Mouse (Mus musculus): ENCODE measurements around the gene Mrs2. TPM values are rescaled to one million over a fixed set of nuclear protein-coding genes. Genes with fewer than 3 reads are reported as not detected.
A peak's percentile ranks its signal among the peaks of the same experiment; 100 is the strongest.

The Mrs2 gene
- 24.4 and 30.8 TPM in 2 replicates for polyA plus RNA-seq (2014; fragmentation: Nextera tagmentation; extraction: Ambion mirVana)

DNA sequence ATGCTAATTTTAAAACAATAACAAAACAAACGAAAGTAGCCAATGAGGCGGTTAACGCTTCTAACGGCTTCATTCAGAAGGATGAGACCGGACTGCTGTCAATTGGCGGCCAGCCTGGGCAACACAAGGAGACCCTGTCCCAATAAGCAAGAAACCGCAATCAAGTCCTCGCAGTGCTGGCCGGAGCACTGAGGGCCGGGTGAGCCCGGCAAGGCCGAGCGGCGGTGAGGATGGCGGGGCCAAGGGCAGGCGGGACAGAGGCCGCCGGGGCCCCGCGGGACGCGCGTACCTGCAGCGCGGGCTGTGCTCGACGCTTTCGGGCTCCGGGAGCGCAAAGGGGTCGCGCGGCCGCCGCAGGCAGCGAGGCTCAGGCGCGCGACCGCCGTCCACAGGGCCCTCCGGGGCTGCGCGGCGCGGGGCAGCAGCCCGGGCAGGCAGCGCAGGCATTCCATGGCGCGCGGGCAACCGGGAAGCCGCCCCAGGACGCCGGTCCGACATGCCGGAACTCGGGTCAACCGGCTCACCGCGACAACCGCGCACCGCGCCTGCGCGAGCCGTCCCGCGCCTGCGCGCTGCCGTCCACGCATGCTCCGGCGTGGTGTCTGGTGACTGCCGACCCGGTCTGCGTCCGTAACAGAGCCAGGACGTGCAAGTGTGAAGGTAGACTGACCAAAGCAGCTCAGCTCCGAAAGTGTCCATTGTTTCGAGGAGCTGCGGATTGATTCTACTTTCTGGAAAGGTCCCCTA, at the start of gene Mrs2:
Gene Mrs2, minus strand, starts transcription at position 587 of the 747 bp plus-strand sequence.
- peak; percentile 91 for DNase-seq (ENCODE audit: low spot score)
- H3K9me3 ChIP-seq (ENCODE audit: control insufficient read depth, low read length): no peaks in the 10 kb centered on the region
- H3K36me3 ChIP-seq (ENCODE audit: control insufficient read depth, insufficient read depth, low read length): no peaks in the 10 kb centered on the region
- H3K27ac ChIP-seq (ENCODE audit: low read depth, low read length): peak within 1 kb of the TSS; percentile 79
- peak; percentile 97 for ATAC-seq (ENCODE audit: low FRiP score)
- no peaks in the 10 kb centered on the region for H3K27me3 ChIP-seq (ENCODE audit: control insufficient read depth, insufficient read depth, low read length)
- WGBS: under 1% methylated on average over 70 of the region's 84 CpGs
- peak within 1 kb of the TSS; percentile 82 for H3K4me2 ChIP-seq (replicated peaks; ENCODE audit: low read depth, low read length)
- H3K4me1 ChIP-seq (replicated peaks; ENCODE audit: control insufficient read depth, insufficient read depth, low read length): no peaks in the 10 kb centered on the region
- peak within 1 kb of the TSS; percentile 93 for H3K4me3 ChIP-seq (ENCODE audit: low read depth, low read length)
- H3K9ac ChIP-seq (ENCODE audit: low read depth, low read length): peak within 1 kb of the TSS; percentile 91

DNA sequence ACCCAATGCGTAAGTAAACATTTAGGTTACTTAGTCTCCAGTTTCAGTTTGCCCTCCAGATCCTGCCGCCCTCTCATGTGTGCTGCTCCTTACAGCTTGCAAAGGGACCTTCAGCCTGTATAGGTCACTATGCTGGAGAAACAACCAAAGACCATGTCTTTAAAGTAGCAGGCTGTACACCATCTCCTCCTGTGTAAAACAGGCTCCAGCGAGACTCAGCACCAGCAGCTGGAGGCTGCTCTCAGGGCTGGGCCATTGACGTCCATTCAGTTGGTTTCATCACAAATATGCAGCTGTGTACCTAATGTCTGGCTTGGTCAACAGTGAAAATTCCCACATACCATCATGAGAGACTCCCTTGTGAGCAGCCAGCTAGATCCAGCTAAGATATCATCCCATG, 49.6 kb upstream of the Mrs2 start:
- ATAC-seq (ENCODE audit: low FRiP score) (no peak), DNase-seq (ENCODE audit: low spot score) (no peak)
- H3K4me1 ChIP-seq (replicated peaks; ENCODE audit: control insufficient read depth, insufficient read depth, low read length): no peaks in the 10 kb centered on the region
- no peak overlapping the region for H3K4me2 ChIP-seq (replicated peaks; ENCODE audit: low read depth, low read length)
- no peaks in the 10 kb centered on the region for H3K27me3 ChIP-seq (ENCODE audit: control insufficient read depth, insufficient read depth, low read length)
- no peaks in the 10 kb centered on the region for H3K36me3 ChIP-seq (ENCODE audit: control insufficient read depth, insufficient read depth, low read length)
- H3K9ac ChIP-seq (ENCODE audit: low read depth, low read length): no peak overlapping the region
- no peak overlapping the region for H3K4me3 ChIP-seq (ENCODE audit: low read depth, low read length)
- H3K9me3 ChIP-seq (ENCODE audit: control insufficient read depth, low read length): no peaks in the 10 kb centered on the region
- no peak overlapping the region for H3K27ac ChIP-seq (ENCODE audit: low read depth, low read length)
- WGBS: 83% methylated on average over 4 of the region's 4 CpGs

DNA sequence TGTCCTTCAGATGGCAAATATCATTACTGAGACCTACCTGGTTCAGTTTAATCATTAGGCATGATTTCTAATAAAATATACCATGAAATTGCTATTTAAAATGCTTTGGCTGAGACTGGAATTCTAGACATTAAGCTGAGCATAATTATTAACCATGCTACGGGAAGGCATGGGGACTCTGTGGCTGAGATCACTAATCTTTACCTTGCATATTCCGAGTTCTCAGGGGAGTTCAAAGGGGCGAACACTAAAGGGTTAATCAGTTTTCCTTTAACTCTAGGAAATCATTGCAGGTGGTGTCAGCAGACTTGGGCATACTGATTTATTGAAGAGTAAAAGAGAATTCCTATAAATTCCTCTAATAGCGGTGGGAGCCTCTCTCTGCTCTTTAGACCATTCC, 47.0 kb upstream of the Mrs2 start:
- no peak overlapping the region for H3K4me2 ChIP-seq (replicated peaks; ENCODE audit: low read depth, low read length)
- WGBS: 81% methylated on average over 4 of the region's 4 CpGs
- H3K27ac ChIP-seq (ENCODE audit: low read depth, low read length): no peak overlapping the region
- no peaks in the 10 kb centered on the region for H3K27me3 ChIP-seq (ENCODE audit: control insufficient read depth, insufficient read depth, low read length)
- no peaks in the 10 kb centered on the region for H3K36me3 ChIP-seq (ENCODE audit: control insufficient read depth, insufficient read depth, low read length)
- ATAC-seq (ENCODE audit: low FRiP score): no peak
- H3K4me3 ChIP-seq (ENCODE audit: low read depth, low read length): no peak overlapping the region
- no peaks in the 10 kb centered on the region for H3K9me3 ChIP-seq (ENCODE audit: control insufficient read depth, low read length)
- no peak for DNase-seq (ENCODE audit: low spot score)
- no peaks in the 10 kb centered on the region for H3K4me1 ChIP-seq (replicated peaks; ENCODE audit: control insufficient read depth, insufficient read depth, low read length)
- no peak overlapping the region for H3K9ac ChIP-seq (ENCODE audit: low read depth, low read length)

DNA sequence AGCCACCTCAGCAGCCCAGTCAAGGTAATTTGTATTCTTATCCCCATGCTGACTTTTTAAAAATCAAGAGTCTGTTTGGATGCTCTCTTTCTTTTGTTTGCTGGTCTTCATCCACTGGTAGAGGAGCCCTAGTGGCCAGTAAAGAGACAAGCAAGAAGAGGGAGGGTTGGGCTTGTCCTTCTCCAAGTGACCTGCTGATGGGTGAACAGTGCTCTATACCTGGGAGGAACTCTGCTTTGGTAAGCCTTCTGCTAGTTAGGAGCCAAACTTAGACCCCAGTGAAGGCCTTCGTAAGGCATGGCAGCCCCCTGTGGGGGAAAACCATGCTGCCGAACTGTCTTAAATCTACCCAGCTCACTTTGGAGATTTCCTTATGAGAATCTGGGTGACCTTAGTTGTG, 46.5 kb upstream of the Mrs2 start:
- Histone ChIP-seq H3K9ac (ENCODE audit: low read depth, low read length) (no peak overlapping the region), H3K27me3 (ENCODE audit: control insufficient read depth, insufficient read depth, low read length) (no peaks in the 10 kb centered on the region), H3K4me1 (replicated peaks; ENCODE audit: control insufficient read depth, insufficient read depth, low read length) (no peaks in the 10 kb centered on the region), H3K36me3 (ENCODE audit: control insufficient read depth, insufficient read depth, low read length) (no peaks in the 10 kb centered on the region), H3K27ac (ENCODE audit: low read depth, low read length) (no peak overlapping the region), H3K4me3 (ENCODE audit: low read depth, low read length) (no peak overlapping the region), H3K9me3 (ENCODE audit: control insufficient read depth, low read length) (no peaks in the 10 kb centered on the region), H3K4me2 (replicated peaks; ENCODE audit: low read depth, low read length) (no peak overlapping the region)
- ATAC-seq (ENCODE audit: low FRiP score): no peak
- no peak for DNase-seq (ENCODE audit: low spot score)
- WGBS: 95% methylated on average over 2 of the region's 2 CpGs

DNA sequence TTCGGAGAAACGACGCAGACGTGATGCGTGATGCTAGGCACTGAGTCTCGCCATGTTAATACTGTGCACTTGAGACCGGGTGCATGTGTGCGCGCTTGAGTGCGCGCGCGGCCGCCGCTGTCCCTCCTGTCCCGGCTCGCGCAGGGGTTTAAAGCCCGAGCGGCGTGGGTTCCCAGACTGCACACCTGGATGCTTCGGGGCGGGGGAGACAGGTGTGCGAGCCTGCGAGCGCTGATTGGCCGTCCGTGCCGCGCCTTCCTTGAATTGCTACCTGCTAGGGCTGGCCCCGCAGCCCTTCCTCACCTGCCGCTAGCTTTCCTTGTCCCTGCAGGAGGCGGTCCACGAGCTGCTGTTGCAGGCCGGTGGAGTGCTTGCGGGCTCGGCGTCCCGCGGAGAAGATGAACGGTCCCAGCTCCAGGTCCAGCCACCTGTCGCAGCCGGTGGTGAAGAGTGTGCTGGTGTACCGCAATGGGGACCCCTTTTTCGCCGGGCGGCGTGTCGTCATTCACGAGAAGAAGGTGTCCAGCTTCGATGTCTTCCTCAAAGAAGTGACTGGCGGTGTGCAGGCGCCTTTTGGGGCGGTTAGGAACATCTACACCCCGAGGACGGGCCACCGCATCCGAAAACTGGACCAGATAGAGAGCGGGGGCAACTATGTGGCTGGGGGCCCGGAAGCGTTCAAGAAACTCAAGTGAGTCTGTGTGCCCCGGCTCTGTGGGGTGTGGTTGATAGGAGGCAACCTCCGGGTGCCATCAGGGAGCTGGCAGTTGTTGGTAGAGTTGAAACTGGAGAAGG, 35.9 kb upstream of the Mrs2 start, which contains the start of gene Dcdc2a:
Gene Dcdc2a, plus strand, starts transcription at position 132 of the 795 bp plus-strand sequence.
- 4% methylated on average over 63 of the region's 63 CpGs for WGBS
- Histone ChIP-seq H3K4me3 (ENCODE audit: low read depth, low read length) (peak within 1 kb of the TSS; percentile 51), H3K9me3 (ENCODE audit: control insufficient read depth, low read length) (no peaks in the 10 kb centered on the region), H3K36me3 (ENCODE audit: control insufficient read depth, insufficient read depth, low read length) (no peaks in the 10 kb centered on the region), H3K27ac (ENCODE audit: low read depth, low read length) (no peak within 1 kb of the TSS), H3K4me1 (replicated peaks; ENCODE audit: control insufficient read depth, insufficient read depth, low read length) (no peaks in the 10 kb centered on the region; the same call in 1 of the 2 replicates), H3K9ac (ENCODE audit: low read depth, low read length) (0 out of 2 replicates have a peak within 1 kb of the TSS, but pooled peaks have one; percentile 34), H3K4me2 (replicated peaks; ENCODE audit: low read depth, low read length) (peak within 1 kb of the TSS; percentile 97), H3K27me3 (ENCODE audit: control insufficient read depth, insufficient read depth, low read length) (peaks cover 19% of the 10 kb centered on the region)
- DNase-seq (ENCODE audit: low spot score) (peak; percentile 52), ATAC-seq (ENCODE audit: low FRiP score) (peak; percentile 69)

DNA sequence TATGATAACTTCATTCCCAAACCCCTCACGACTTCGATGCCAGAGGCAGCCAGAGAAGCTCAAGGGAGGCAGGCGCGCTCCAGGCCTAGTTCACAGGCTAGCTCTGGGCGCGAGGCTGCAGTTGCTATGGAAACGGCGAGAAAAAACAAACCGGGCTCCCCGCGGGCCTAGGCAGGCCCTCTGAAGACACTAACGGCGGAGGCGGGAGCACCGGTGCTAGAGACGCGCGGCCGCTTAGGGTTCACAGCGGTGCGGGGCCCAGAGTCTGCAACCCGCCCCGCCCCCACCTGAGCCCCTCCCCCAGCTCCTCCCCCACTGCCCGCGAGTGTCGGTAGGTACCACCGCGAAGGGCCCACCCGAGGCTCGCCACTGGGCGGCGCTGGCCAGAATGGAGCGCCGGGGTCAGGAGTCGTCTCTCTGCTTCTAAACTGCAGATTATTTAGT, 35.0 kb upstream of the Mrs2 start:
- H3K27me3 ChIP-seq (ENCODE audit: control insufficient read depth, insufficient read depth, low read length): peaks cover 19% of the 10 kb centered on the region
- H3K9ac ChIP-seq (ENCODE audit: low read depth, low read length): 0 out of 2 replicates have a peak overlapping the region, but pooled peaks have one; percentile 34
- H3K4me3 ChIP-seq (ENCODE audit: low read depth, low read length): peak overlapping the region; percentile 51
- H3K27ac ChIP-seq (ENCODE audit: low read depth, low read length): no peak overlapping the region
- no peaks in the 10 kb centered on the region; the same call in 1 of the 2 replicates for H3K4me1 ChIP-seq (replicated peaks; ENCODE audit: control insufficient read depth, insufficient read depth, low read length)
- H3K36me3 ChIP-seq (ENCODE audit: control insufficient read depth, insufficient read depth, low read length): no peaks in the 10 kb centered on the region
- WGBS: under 1% methylated on average over 35 of the region's 35 CpGs
- ATAC-seq (ENCODE audit: low FRiP score): peak; percentile 93
- peak overlapping the region; percentile 97 for H3K4me2 ChIP-seq (replicated peaks; ENCODE audit: low read depth, low read length)
- no peaks in the 10 kb centered on the region for H3K9me3 ChIP-seq (ENCODE audit: control insufficient read depth, low read length)
- DNase-seq (ENCODE audit: low spot score): peak; percentile 83

DNA sequence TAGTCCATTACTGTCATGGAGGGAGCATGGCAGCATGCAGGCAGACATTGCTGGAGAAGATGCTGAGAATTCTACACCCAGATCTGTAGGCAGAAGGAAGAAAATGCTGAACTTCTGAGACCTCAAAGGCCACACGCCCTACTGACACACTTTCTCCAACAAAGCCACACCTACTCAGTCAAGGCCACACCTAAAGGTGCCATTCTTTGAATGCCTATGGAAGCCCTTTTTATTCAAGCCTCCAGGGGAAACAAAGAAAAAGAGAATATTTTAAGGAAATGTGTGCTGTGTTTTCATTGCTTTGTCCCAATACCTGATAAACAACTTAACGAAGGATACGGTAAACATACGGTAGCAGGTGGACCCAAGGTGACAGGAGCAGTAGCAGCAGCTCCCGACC, 32.5 kb upstream of the Mrs2 start:
- peaks cover 19% of the 10 kb centered on the region for H3K27me3 ChIP-seq (ENCODE audit: control insufficient read depth, insufficient read depth, low read length)
- H3K4me3 ChIP-seq (ENCODE audit: low read depth, low read length): no peak overlapping the region
- no peak overlapping the region for H3K4me2 ChIP-seq (replicated peaks; ENCODE audit: low read depth, low read length)
- no peak overlapping the region for H3K9ac ChIP-seq (ENCODE audit: low read depth, low read length)
- DNase-seq (ENCODE audit: low spot score) (no peak), ATAC-seq (ENCODE audit: low FRiP score) (no peak)
- H3K9me3 ChIP-seq (ENCODE audit: control insufficient read depth, low read length): no peaks in the 10 kb centered on the region
- WGBS: 87% methylated on average over 5 of the region's 5 CpGs
- H3K36me3 ChIP-seq (ENCODE audit: control insufficient read depth, insufficient read depth, low read length): no peaks in the 10 kb centered on the region
- no peak overlapping the region for H3K27ac ChIP-seq (ENCODE audit: low read depth, low read length)
- no peaks in the 10 kb centered on the region; the same call in 1 of the 2 replicates for H3K4me1 ChIP-seq (replicated peaks; ENCODE audit: control insufficient read depth, insufficient read depth, low read length)

DNA sequence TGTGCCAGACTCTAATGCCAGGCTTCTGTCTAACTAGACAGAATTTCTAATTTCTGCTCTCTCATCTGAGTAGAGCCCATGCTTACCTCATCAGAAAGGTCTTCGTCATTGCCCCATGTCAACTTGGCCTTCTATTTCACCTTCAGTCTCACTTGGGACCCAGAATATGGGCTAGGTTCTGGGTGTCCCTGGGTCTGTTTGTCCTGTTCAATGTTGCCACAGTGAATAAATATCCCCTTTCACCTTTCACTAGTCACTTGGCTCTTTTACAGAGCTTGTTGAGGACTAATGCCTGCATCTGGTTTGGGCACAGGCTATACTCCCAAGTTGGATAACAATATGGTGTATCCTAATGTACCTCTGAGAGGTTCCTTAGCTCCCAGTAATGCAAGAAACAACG, 19.3 kb upstream of the Mrs2 start:
- DNase-seq (ENCODE audit: low spot score): no peak
- H3K9ac ChIP-seq (ENCODE audit: low read depth, low read length): no peak overlapping the region
- no peaks in the 10 kb centered on the region for H3K27me3 ChIP-seq (ENCODE audit: control insufficient read depth, insufficient read depth, low read length)
- H3K9me3 ChIP-seq (ENCODE audit: control insufficient read depth, low read length): no peaks in the 10 kb centered on the region
- no peaks in the 10 kb centered on the region for H3K4me1 ChIP-seq (replicated peaks; ENCODE audit: control insufficient read depth, insufficient read depth, low read length)
- no peak overlapping the region for H3K27ac ChIP-seq (ENCODE audit: low read depth, low read length)
- no peak for ATAC-seq (ENCODE audit: low FRiP score)
- no peak overlapping the region for H3K4me3 ChIP-seq (ENCODE audit: low read depth, low read length)
- H3K4me2 ChIP-seq (replicated peaks; ENCODE audit: low read depth, low read length): no peak overlapping the region
- no peaks in the 10 kb centered on the region for H3K36me3 ChIP-seq (ENCODE audit: control insufficient read depth, insufficient read depth, low read length)
- WGBS: 62% methylated on average over 2 of the region's 2 CpGs
